Mouse (Mus musculus): ENCODE measurements around the gene Rapgef3.

Gene Rapgef3

DNA sequence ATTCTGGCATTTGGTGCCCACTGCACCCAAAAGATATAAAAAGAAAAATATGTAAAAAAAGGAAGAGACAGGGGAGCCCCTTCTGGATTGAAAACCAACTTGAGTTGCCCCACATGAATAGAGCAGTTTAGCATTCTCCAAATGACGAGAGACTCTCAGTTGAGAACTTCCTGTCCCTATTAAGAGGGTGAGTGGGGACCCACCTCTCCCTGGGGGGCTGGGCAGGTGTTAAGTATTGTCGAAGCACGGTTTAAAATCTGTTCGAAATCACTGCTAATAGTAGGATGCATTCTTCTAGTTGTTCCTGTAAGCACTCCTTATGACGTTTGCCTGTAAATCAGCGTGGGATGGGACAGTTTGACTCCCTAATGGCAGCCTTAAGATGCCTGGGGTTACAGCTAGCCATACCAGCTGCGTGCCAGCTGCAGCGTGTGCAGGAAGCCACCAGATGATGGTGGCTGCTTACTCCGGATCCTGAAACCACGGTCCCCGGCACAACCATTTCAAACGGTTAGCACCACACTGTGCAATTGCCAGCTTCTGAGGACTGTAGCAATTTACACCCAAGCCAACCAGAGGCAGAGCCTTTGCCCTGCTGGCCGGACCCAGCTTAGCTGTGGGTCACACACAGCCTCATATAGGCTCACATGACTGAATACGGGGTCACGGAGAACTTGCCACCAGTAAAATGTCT, 46.6 kb downstream of the Rapgef3 start:
- 75% methylated on average over 15 of the region's 15 CpGs for WGBS

- 63% methylated on average over 12 of the region's 12 CpGs for WGBS
Observed at GRCm38 (mm10) chr15:97720026-97720675, 47.6 kb downstream of the Rapgef3 start.

GRCm38 (mm10) chr15:97719494-97719893, 48.3 kb downstream of the Rapgef3 start:
- WGBS, result 87% methylated on average over 12 of the region's 12 CpGs

DNA sequence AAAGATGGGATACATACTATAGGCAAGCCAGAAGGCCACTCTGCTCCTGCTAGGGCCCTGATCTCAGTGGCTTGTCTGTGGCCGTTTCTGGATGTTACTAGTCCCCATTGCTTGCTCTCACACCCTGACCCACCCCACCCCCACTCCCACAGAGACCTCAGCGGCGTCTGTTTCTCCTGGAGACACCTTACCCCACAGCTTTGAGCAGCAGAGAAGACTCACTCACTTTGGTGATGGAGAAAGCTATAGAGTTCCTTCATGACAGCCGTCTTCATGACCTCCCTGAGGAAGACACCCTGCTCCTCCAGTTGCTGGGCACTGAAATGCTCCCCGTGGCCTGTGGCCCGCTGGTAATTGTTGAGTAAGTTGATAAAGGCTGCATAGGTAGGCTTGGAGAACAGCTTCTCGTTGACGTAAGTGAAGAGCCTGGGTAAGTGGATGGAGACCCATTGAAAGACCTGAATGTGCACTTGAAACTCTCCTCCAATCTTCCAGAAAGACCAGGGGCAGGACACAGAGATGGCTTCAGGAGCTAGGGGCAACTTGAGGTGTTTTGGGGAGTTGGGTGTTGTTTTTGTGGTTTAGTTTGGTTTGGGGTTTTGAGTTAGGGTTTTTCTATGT, 49.1 kb downstream of the Rapgef3 start:
- 92% methylated on average over 8 of the region's 8 CpGs for WGBS

DNA sequence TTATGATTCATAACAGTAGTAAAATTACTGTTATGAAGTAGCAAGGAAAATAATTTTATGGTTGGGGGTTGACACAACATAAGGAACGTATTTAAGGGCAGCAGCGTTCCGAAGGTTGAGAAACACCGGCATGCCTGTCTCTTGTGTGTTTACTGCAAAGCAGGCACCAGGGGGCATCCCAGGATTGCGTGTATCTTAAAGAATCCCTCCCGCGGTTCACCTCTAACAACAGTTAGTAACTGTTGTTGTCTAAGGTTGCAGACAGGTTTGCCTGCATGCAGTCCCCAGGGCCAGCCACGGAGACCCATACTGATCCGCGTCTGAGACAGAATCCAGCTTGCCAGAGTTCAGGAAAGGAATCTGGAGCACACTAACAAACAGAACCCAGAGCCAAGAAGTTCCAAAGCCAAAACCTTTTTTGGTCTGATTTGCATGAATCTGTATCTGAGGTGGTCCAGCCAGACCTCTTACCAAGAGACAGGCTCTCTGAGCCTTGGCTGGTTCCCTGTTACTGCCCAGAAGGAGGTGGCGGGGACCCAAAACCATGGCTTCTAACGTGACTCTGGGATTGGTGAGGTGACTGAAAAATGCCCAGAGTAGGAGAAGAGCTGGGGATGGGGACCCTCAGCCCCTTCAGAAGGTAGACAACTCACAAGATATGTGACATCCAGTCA, 49.8 kb downstream of the Rapgef3 start:
- 17% methylated on average over 12 of the region's 12 CpGs for WGBS

DNA sequence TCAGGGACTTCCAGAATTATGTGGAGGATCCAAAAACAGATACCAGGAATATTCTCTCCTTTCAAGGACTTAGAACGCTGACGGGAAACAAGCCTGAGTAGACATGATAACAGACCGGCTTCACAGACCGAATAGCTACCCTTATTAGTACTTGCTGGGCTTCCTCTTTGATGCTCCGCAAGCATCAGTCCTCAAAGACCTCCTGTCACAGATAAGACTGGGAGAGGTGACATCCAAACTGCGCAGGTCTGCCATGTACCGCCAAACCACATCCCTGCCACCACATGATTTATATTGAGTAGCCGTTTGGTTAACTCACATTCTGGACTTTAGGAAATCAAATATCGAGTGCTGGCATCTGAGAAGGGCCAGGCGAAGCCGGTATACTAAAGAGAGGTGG, 51.0 kb downstream of the Rapgef3 start:
- 97% methylated on average over 11 of the region's 11 CpGs for WGBS

GRCm38 (mm10) chr15:97715734-97716133, 52.0 kb downstream of the Rapgef3 start:
- WGBS, result 98% methylated on average over 1 of the region's 1 CpGs

- 95% methylated on average over 8 of the region's 8 CpGs for WGBS
Observed at GRCm38 (mm10) chr15:97715083-97715482, 52.7 kb downstream of the Rapgef3 start.

DNA sequence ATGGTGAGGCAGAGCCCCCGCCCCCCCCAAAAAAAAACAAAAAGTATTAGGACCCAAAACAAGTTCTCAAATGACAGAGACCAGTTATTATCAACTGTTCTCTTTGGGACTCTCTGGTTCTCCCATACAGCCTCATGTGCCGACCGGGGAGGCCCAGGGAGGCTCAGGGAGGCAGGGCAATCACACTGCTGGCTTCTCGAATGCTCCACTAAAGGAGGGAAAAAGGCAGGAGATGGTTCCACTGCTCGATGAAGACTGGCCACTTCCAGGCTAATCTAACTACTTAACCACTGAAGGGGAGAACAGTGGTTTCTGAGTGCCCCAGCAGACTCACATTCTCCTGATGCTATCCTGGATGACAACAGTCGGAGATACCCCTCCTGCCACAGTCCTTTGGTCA, 55.2 kb downstream of the Rapgef3 start:
- WGBS, result 78% methylated on average over 6 of the region's 6 CpGs

GRCm38 (mm10) chr15:97710906-97711305, 56.9 kb downstream of the Rapgef3 start:
- WGBS, result 91% methylated on average over 6 of the region's 6 CpGs

GRCm38 (mm10) chr15:97705211-97706050, 62.3 kb downstream of the Rapgef3 start, which contains the start of gene Rpap3:
Gene Rpap3, minus strand, starts transcription at chr15:97705825.
- WGBS, result under 1% methylated on average over 71 of the region's 71 CpGs

- WGBS, result 91% methylated on average over 10 of the region's 10 CpGs
Observed at GRCm38 (mm10) chr15:97696616-97697015, 71.2 kb downstream of the Rapgef3 start.
